Mouse (Mus musculus) gastrocnemius, adult 8-10 months (tissue): ENCODE results near the gene Gtf3c2. TPM values are rescaled to one million over a fixed set of nuclear protein-coding genes. Genes with fewer than 3 reads are reported as not detected.

Experiments used
- DNase-seq, 2 experiments: peaks; one replicate each; pipeline ENCODE4 v3.0.0; 2022; ENCODE audit warnings: low spot score in 2 of 2
- total RNA-seq, 4 experiments: library from RNA; stranded (reverse); gene quantifications; 2 replicates each; pipeline ENCODE4 v1.2.4; 2022

The Gtf3c2 gene
- total RNA-seq, 4 experiments from 2014 or later: 20.5 to 28.0 (median 23.2) TPM

DNA sequence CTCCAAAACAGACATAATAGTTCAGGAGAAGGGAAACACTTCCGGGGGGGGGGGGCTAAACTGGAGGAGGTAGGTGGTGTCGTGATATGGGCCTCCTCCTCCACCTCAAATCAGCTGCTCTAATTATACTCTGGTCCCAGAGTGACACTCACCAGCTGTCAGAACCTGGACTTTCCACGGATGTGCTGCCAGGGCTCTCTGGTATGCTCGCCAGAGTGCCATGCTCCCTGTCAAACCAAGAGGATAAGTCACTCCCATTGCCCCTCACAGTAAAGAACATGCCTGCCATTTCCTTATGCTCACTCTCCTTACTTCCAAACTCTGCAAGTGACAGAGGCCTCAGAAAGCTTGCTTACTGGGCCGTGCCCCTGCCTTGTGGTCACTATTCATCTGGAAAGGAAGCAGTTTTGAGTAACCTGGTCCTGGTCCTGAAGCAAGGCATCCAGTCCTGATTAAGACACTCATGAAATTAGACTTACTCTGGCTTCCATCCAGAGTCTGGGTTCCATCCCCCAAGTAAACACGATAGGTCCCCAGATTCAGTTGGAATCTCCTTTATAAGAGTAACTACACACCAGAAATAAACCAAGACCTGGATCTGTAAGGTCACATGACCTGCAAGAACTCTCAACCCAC is 26.3 kb downstream of the Gtf3c2 start:
- DNase-seq: peak in 1 of 2 experiments; percentile 49

DNA sequence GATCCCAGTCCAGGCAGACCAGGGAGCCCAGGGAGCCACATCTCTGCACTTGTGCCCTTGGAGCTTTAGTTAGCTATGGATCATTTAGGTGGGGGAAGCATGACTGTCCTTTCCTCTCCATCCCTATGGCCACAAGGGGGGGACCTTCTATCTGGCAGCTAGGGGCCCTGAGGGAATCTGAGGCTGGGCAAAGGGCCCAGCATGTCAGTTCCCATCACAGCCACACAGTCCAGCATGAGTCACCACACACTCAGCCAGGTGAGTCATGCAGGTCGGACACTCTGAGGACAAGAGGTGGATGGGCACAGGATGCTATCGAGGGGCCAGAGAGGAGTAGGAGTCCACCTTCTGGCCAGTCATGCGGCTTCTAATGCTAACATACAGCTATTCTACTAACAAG is 28.2 kb downstream of the Gtf3c2 start:
- peak in 1 of 2 experiments; percentile 27 for DNase-seq

DNA sequence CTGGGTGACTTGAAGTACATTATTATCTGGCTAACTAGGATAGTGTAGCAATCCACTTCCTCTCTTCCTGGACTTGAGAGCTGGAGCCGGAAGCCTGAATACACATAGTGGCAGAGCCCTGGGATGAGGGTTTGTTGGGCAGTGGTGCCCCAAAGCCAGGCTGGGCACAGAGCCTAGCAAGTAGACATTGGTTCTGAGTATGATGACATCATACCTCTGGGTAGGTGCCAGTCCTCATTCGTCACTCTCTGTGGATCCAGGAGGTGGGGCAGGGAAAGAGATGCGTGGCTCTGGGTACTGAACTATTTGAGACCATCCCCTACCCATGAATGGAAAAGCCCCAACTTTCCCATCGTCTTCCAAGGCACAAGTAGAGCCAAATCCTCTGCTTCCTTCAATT is 30.2 kb downstream of the Gtf3c2 start:
- no peak for DNase-seq

DNA sequence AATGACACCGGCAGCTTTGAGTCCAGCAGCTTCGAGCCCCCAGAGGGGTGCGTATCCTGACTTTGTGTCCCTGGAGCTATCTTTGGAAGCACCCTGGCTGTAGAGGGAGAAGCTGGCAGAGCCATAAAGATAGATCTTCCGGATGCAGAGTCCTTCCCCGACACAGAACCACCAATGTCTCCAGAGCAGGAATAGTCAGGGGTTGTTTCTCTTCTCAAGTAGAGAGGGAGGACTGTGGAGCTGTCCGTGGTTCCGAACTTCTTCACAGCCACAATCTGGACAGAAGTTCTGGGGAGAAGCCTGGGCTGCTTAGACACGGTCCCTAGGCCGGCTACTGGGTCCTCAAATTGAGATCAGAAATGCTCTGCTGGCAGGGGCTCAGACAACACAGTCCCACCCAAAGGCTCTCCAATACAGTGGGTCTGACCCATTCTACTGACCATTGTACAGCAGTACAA is 40.9 kb downstream of the Gtf3c2 start:
- no peak for DNase-seq

DNA sequence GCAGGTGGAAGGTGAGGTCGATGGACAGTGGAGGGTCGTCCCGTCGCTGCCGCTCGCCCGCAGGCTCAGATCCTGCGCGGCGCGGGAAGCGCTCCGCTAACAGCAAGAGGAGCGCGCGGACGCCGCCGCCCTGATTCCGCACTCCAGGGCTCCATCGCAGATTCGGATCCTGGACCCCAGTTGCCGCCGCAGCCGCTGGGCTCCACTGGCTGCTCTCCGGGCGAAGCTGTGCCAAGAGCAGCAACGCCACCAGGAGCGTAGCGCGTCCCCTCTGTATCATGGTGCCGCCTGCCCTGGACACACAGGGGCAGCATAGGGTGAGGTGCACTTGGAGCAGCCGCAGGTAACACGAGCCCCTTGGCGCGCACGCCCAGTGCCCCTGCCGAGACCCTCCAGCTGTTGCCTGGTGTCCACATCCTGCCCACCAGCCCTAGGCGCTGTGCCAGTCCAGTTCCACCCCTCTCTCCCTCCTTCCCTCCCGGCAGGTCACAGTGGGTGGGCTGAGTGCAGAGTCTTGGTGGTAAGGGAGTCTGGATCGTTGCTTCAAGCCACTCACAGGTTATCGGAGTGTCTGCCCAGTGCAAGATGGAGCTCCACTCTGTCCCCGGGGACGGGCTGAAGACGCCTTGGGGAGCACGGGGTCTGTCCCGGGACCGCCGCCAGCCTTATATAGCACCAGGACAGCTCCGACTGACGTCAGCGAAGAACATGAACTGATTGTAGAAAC is 41.5 kb downstream of the Gtf3c2 start, which contains the start of gene Ucn:
Ucn (minus strand) TSS at position 589 of the 727 bp plus-strand sequence.
- no peak for DNase-seq

DNA sequence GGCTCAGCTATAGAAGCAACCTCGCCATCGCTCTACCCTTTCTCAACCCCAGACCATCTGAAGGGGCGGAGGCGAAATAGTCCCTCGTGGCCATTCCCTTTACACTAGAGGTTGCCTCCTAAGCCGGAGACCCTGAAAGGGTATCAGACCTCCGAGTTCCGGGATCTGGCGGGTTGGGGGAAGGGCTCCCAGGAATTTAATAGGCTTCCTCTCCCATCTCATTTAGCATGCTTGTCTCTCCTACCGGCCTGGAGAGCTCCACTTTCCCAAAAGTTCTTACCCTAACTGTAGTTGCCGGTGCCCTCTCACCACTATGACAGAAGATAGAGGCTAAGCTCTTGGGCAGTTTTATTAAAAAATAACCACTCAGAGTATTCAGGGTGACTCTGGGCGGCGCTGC is 42.3 kb downstream of the Gtf3c2 start:
- no peak for DNase-seq

DNA sequence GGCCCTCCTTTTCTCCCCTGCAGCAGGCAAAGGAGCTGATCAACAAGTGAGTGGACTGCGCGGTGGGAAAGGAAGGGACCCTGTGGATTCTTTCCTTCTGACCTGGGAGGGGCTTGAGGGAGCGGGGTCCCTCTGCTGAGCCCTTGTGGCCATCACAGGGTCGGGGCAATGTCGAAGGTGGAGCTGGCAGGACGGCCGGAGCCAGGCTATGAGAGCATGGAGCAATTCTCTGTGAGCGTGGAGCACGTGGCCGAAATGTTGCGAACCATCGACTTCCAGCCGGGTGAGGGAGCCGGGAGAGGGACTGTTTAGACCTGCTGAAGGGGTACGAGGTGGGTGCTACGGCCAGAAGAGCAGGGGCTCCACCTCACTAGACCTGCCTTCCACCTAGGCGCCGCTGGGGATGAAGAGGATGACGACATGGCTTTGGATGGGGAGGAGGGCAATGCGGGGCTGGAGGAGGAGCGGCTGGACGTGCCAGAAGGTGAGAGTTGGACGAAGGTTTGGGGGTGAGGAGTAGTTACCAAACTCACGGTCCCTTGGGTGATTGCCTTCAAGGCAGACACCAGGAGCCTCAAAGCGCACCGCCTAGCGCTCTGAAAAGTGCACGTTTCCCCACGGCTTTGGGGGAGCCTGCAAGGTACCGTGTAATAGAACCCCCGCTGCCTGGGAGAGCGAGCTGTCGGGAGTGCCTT is 43.1 kb downstream of the Gtf3c2 start:
- no peak for DNase-seq

DNA sequence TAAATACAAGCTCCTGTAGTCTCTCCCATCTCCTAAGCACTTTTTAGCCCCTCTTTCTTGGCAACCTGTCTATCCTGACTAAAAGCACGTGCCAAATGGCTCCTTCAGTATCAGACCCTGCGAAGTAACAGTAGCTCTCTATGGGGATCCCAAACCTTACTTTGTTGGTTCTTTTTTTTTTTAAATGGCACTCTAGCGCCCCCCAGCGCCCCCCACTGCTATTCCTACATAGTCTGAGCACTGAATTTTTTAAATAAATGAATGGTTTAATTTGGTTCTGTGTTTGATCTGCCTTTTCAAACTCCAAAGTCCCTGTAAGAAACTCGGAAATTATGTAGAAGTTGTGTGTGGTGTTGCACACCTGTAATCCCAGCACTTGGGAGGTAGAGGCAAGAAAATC is 53.9 kb downstream of the Gtf3c2 start:
- DNase-seq: no peak

DNA sequence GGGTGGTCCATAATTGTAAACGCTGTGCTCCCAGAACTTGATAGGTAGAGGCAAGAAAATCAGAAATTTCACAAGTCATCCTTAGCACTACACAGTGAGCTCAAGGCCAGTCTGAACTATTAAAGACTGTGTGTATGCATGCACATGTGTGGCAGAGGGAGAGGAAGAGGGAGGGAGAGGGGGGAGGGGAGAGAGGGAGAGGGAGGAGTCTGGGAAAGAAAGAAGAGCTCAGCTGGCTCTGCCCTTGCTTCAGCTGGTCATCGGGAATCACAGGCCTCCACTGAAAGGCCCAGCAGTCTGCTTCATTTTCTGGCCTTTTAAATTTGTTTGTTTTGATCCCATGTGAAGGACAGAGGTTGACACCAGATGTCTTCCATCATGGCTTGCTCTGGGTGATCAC is 56.5 kb downstream of the Gtf3c2 start:
- DNase-seq: no peak

DNA sequence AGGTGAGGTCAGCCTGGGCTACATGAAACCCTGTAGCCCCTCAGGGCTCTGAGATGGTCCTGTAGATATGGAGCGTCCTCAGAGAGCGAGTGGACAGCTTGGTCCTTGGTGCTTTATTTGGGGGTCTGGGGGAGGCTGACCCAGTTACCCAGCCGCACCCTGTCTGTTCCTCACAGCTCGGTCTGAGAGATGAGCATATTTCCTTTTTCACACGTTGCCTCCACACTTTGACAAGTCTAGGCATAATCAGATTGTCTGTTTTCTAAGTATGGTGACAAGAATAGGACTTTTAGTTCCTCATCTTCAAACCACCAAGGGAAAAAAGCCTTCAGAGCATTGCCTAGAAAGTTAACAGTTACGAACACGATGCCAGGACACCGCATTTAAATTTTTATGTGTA is 58.8 kb downstream of the Gtf3c2 start:
- DNase-seq: no peak

DNA sequence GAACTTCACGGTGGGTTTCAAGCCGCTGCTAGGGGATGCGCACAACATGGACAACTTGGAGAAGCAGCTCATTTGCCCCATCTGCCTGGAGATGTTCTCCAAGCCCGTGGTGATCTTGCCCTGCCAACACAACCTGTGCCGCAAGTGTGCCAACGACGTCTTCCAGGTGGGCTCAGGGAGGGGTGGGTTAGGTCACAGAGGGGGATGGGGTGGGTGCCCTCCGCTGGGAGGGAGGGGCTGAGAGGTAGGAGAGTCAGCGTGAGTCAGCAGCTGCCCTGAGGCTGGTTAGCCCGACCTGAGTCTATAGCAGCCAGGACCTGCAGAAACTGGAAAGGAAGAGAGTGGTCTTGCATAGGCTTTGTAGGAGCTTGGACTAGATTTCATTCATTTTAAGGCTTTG is 63.0 kb downstream of the Gtf3c2 start:
- peak in 1 of 2 experiments; percentile 15 for DNase-seq

DNA sequence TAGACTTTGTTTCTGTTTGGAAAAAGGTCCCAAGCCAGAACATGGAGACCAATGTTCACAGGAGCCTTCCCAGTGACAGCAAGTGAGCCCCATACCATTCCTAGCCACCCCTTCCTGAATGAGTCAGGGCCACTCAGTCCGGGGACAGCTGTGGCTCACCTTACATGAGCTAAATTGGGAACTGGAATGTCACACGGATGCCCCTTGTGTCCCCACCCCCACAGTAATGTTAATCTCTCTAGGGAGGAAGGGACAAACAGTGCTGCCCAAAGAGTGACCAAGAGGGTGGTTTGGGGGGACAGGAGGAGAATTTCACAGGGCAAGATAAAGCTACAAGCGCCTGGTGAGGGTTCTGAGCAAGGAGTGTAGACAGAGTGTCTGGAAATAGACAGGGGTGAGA is 63.6 kb downstream of the Gtf3c2 start, which contains the start of gene Trim54:
Trim54 (plus strand) TSS at position 359 of the 400 bp plus-strand sequence.
- DNase-seq: peak; percentile 60 to 69

DNA sequence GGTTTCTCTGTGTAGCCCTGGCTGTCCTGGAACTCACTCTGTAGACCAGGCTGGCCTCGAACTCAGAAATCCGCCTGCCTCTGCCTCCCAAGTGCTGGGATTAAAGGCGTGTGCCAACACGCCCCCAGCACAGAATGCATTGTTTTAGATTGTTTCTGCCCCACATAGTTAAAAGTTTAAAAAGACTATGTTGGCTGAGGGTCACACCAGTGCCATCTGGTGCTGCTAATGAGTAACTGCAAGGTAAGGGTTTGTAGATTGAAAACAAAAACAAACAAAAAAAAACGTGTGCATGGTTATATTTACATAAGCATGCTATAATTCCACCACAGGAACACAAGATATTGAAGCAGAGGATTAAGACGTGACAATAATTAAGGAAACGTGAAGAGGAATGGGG is 69.2 kb downstream of the Gtf3c2 start:
- no peak for DNase-seq

DNA sequence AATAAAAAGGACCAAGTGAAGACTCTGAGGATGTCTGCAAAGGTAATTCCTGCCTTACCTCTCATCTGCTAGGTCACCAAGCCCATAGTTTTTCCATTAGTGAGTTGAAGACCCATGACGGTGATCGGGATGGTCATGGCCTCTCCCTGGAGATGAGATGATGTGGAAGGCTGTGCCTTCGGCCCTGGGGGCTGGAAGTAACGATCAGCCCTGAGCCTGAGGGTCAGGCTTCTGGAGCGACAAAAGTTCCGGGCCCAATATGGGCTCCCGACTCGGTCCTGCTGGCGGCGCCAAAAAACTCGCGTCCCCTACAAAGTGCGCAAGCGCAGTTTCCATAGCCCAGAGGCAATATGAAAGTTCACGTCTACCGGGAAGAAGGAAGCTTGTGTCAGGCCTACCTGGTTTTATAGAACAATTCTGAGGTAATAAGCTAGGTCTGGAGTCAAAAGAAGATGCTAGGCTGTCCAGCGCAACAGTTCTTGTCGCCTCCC is 71.9 kb downstream of the Gtf3c2 start, which contains the start of gene Slc30a3:
Slc30a3 (minus strand) TSS at position 238 of the 491 bp plus-strand sequence.
- no peak for DNase-seq

Other genes with a start within 250 kb of the Gtf3c2 start
- 1 to 10 TPM; 2.2 to 4.9 (median 3.3) TPM for gene Cgref1, start 234.6 kb downstream of the Gtf3c2 start, total RNA-seq
- 10 to 100 TPM; 70.1 to 75.2 (median 74.2) TPM for gene Preb, start 219.8 kb downstream of the Gtf3c2 start, total RNA-seq
- under 1 TPM; 0.07 to 0.24 (median 0.15) TPM for gene Tcf23, start 211.5 kb downstream of the Gtf3c2 start, total RNA-seq
- gene Atraid, start 131.8 kb downstream of the Gtf3c2 start, total RNA-seq: 10 to 100 TPM; 41.9 to 51.2 (median 47.9) TPM
- gene Slc5a6, start 131.2 kb downstream of the Gtf3c2 start, total RNA-seq: 1 to 10 TPM; 6.1 to 7.9 (median 6.7) TPM
- 10 to 100 TPM; 25.5 to 30.8 (median 27.9) TPM for gene Cad, start 125.4 kb downstream of the Gtf3c2 start, total RNA-seq
- gene Dnajc5g, start 73.9 kb downstream of the Gtf3c2 start, total RNA-seq: not detected
- gene Slc30a3, start 71.9 kb downstream of the Gtf3c2 start, total RNA-seq: under 1 TPM in 2 of 4 experiments, not detected in 2; 0.18 to 0.24 TPM
- 100 to 1,000 TPM; 420 to 527 (median 441) TPM for gene Trim54, start 63.4 kb downstream of the Gtf3c2 start, total RNA-seq
- gene Ucn, start 41.3 kb downstream of the Gtf3c2 start, total RNA-seq: not detected
- 10 to 100 TPM; 19.2 to 26.8 (median 22.7) TPM for gene Mpv17, start 25.9 kb downstream of the Gtf3c2 start, total RNA-seq
- under 1 TPM; 0.15 to 0.56 (median 0.29) TPM for gene Gm29609, start 233 bp downstream of the Gtf3c2 start, total RNA-seq
- gene Snx17, start 13.1 kb upstream of the Gtf3c2 start, total RNA-seq: 10 to 100 TPM; 31.3 to 35.8 (median 31.7) TPM
- 10 to 100 TPM; 42.1 to 68.2 (median 50.8) TPM for gene Eif2b4, start 13.3 kb upstream of the Gtf3c2 start, total RNA-seq
- gene Zfp513, start 22.2 kb upstream of the Gtf3c2 start, total RNA-seq: 10 to 100 TPM in 1 of 4 experiments, 1 to 10 TPM in 3; 6.5 to 12.3 (median 8.5) TPM
- 10 to 100 TPM; 38.2 to 49.9 (median 45.2) TPM for gene Ppm1g, start 40.5 kb upstream of the Gtf3c2 start, total RNA-seq
- gene Nrbp1, start 60.7 kb upstream of the Gtf3c2 start, total RNA-seq: 10 to 100 TPM; 43.9 to 54.8 (median 51.2) TPM
- not detected for gene Gm9970, start 61.1 kb upstream of the Gtf3c2 start, total RNA-seq
- 1 to 10 TPM in 3 of 4 experiments, under 1 TPM in 1; 0.68 to 1.4 (median 1.2) TPM for gene Krtcap3, start 71.5 kb upstream of the Gtf3c2 start, total RNA-seq
- 10 to 100 TPM; 24.6 to 32.9 (median 28.6) TPM for gene Ift172, start 111.0 kb upstream of the Gtf3c2 start, total RNA-seq
- 1 to 10 TPM; 1.1 to 2.0 (median 1.2) TPM for gene Fndc4, start 115.9 kb upstream of the Gtf3c2 start, total RNA-seq
- not detected for gene Gckr, start 117.3 kb upstream of the Gtf3c2 start, total RNA-seq